Mouse (Mus musculus): Measurements from ENCODE around the gene Kif1b. TPM values are rescaled to one million over a fixed set of nuclear protein-coding genes. Genes with fewer than 3 reads are reported as not detected.

The Kif1b gene
- total and polyA plus RNA-seq, 3 experiments, result 8.8 to 20.2 (median 16.3) TPM

DNA sequence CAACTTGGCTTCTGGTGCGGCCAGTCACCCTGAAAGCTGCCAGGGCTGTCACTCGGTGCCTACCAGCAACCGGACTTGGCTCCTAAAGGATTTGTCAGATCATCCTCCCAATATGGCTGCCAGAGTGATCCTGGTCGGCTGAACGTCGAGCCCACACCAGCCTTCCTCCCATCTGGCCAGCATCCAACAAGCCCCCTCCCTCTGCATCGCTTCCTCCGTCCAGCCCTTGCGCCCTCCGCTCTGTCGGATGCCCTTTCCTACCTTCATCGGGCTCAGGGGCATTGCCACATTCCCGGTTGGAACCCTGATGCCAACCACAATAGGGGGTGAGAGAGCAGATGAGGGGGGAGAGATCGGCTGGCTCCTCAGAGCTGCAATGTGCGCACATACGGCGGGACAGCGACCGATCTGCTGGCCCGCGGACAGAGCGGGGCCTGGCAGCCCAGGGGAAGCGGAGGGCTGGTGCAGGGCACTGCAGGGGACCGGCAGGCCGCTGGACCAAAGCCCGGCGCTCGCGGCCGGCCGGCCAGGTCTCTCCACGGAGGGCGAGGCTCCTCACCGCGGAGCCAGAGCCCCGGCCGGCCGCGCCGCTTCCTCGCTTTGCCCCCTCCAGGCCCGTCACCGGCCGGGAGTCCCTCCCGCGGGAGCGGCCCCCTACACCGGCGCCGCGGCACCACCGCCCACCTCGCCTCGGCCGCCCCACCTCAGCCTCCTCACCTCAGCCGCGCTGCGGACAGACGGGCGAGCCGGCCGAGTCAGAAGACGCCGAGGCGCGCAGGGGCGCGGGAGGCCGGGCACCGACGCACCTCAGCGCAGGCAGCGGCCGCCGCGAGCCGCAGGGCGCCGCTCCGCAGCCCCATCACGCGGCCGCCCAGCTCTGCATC, 539 bp downstream of the Kif1b start:
- H3K4me3 ChIP-seq (ENCODE audit: control insufficient read depth in 1 of 2, insufficient read depth in 1 of 2, low read depth in 2 of 2, low read length in 2 of 2), result peak overlapping the region; percentile 76 to 91
- peaks cover 4 to 13% of the 10 kb centered on the region in 2 experiments for H3K4me1 ChIP-seq (ENCODE audit: control insufficient read depth in 1 of 2, insufficient read depth in 2 of 2, low read length in 2 of 2)
- no peaks in the 10 kb centered on the region for H3K9me3 ChIP-seq (replicated peaks; ENCODE audit: insufficient read depth, low read length)
- H3K27ac ChIP-seq (ENCODE audit: control insufficient read depth, low read depth, low read length), result no peak overlapping the region
- peak; percentile 57 for DNase-seq (ENCODE audit: low read depth, low spot score)
- peak overlapping the region; percentile 82 for H3K9ac ChIP-seq (ENCODE audit: control insufficient read depth, low read depth, low read length, poor library complexity, severe bottlenecking)
- peaks cover 0 to 3% of the 10 kb centered on the region in 2 experiments; a peak in 1 of 4 replicates for H3K36me3 ChIP-seq (ENCODE audit: control insufficient read depth in 1 of 2, insufficient read depth in 2 of 2, low read length in 2 of 2)
- peaks cover 6% of the 10 kb centered on the region for H3K79me2 ChIP-seq (ENCODE audit: control insufficient read depth, insufficient read depth, low read length, poor library complexity)
- no peaks in the 10 kb centered on the region for H3K27me3 ChIP-seq (ENCODE audit: control insufficient read depth in 1 of 2, insufficient read depth in 2 of 2, low read length in 2 of 2)
- TF ChIP-seq RCOR1 (IDR thresholded peaks at IDR 0.05; ENCODE audit: low read depth, low read length), result no peak
- TF ChIP-seq POLR2A (IDR thresholded peaks at IDR 0.05; ENCODE audit: control insufficient read depth in 1 of 2, insufficient read depth in 1 of 2, low read depth in 1 of 2, low read length in 2 of 2, poor library complexity in 1 of 2), result no peak
- peak; percentile 34; the same call in 1 of the 2 replicates for TF ChIP-seq MXI1 (IDR thresholded peaks at IDR 0.05; ENCODE audit: low read depth, low read length)
- TF ChIP-seq SIN3A (IDR thresholded peaks at IDR 0.05; ENCODE audit: low read length), result peak; percentile 42; the same call in 1 of the 2 replicates
- TF ChIP-seq UBTF (IDR thresholded peaks at IDR 0.05; ENCODE audit: borderline replicate concordance, insufficient read depth, low read depth, low read length), result peak; percentile 82; the same call in 1 of the 2 replicates

- Histone ChIP-seq H3K27ac (ENCODE audit: control insufficient read depth, low read depth, low read length) (no peak overlapping the region), H3K9me3 (replicated peaks; ENCODE audit: insufficient read depth, low read length) (no peaks in the 10 kb centered on the region), H3K27me3 (ENCODE audit: control insufficient read depth in 1 of 2, insufficient read depth in 2 of 2, low read length in 2 of 2) (no peaks in the 10 kb centered on the region), H3K79me2 (ENCODE audit: control insufficient read depth, insufficient read depth, low read length, poor library complexity) (peaks cover 6% of the 10 kb centered on the region), H3K4me1 (ENCODE audit: control insufficient read depth in 1 of 2, insufficient read depth in 2 of 2, low read length in 2 of 2) (peaks cover 4 to 13% of the 10 kb centered on the region in 2 experiments), H3K9ac (ENCODE audit: control insufficient read depth, low read depth, low read length, poor library complexity, severe bottlenecking) (peak overlapping the region; percentile 82), H3K36me3 (ENCODE audit: control insufficient read depth in 1 of 2, insufficient read depth in 2 of 2, low read length in 2 of 2) (peaks cover 0 to 3% of the 10 kb centered on the region in 2 experiments; a peak in 1 of 4 replicates), H3K4me3 (ENCODE audit: control insufficient read depth in 1 of 2, insufficient read depth in 1 of 2, low read depth in 2 of 2, low read length in 2 of 2) (peak overlapping the region; percentile 76 to 91)
- TF ChIP-seq RCOR1 (IDR thresholded peaks at IDR 0.05; ENCODE audit: low read depth, low read length) (0 out of 2 replicates have a peak, but pooled peaks have one; percentile 7), EP300 (IDR thresholded peaks at IDR 0.05; ENCODE audit: low read depth in 1 of 2, low read length in 2 of 2) (no peak), TAL1 (IDR thresholded peaks at IDR 0.05; ENCODE audit: low read length) (peak; percentile 11; the same call in 1 of the 2 replicates)
- peak; percentile 49 for DNase-seq (ENCODE audit: low read depth, low spot score)
These were observed 1.5 kb downstream of the Kif1b start for GRCm38 (mm10) chr4:149305761-149306711.

- H3K36me3 ChIP-seq (ENCODE audit: control insufficient read depth in 1 of 2, insufficient read depth in 2 of 2, low read length in 2 of 2), result peaks cover 0 to 3% of the 10 kb centered on the region in 2 experiments; a peak in 1 of 4 replicates
- no peak overlapping the region for H3K27ac ChIP-seq (ENCODE audit: control insufficient read depth, low read depth, low read length)
- TF ChIP-seq MAZ (IDR thresholded peaks at IDR 0.05; ENCODE audit: low read depth, low read length) (no peak), POLR2AphosphoS5 (IDR thresholded peaks at IDR 0.05; ENCODE audit: borderline replicate concordance, low read depth, low read length) (no peak)
- no peaks in the 10 kb centered on the region for H3K9me3 ChIP-seq (replicated peaks; ENCODE audit: insufficient read depth, low read length)
- H3K9ac ChIP-seq (ENCODE audit: control insufficient read depth, low read depth, low read length, poor library complexity, severe bottlenecking), result no peak overlapping the region
- DNase-seq (ENCODE audit: low read depth, low spot score), result no peak
- H3K79me2 ChIP-seq (ENCODE audit: control insufficient read depth, insufficient read depth, low read length, poor library complexity), result peaks cover 6% of the 10 kb centered on the region
- H3K27me3 ChIP-seq (ENCODE audit: control insufficient read depth in 1 of 2, insufficient read depth in 2 of 2, low read length in 2 of 2), result no peaks in the 10 kb centered on the region
- no peak overlapping the region for H3K4me3 ChIP-seq (ENCODE audit: control insufficient read depth in 1 of 2, insufficient read depth in 1 of 2, low read depth in 2 of 2, low read length in 2 of 2)
- peaks cover 4 to 13% of the 10 kb centered on the region in 2 experiments for H3K4me1 ChIP-seq (ENCODE audit: control insufficient read depth in 1 of 2, insufficient read depth in 2 of 2, low read length in 2 of 2)
These were observed 3.0 kb downstream of the Kif1b start for GRCm38 (mm10) chr4:149304466-149304865.
